Mouse (Mus musculus): ENCODE results near the gene Odf2. TPM values are rescaled to one million over a fixed set of nuclear protein-coding genes. Genes with fewer than 3 reads are reported as not detected.
A peak's percentile ranks its signal among the peaks of the same experiment; 100 is the strongest.

The Odf2 gene
- polyA plus RNA-seq, 1 experiment from 2014 or later: 21.8 TPM

DNA sequence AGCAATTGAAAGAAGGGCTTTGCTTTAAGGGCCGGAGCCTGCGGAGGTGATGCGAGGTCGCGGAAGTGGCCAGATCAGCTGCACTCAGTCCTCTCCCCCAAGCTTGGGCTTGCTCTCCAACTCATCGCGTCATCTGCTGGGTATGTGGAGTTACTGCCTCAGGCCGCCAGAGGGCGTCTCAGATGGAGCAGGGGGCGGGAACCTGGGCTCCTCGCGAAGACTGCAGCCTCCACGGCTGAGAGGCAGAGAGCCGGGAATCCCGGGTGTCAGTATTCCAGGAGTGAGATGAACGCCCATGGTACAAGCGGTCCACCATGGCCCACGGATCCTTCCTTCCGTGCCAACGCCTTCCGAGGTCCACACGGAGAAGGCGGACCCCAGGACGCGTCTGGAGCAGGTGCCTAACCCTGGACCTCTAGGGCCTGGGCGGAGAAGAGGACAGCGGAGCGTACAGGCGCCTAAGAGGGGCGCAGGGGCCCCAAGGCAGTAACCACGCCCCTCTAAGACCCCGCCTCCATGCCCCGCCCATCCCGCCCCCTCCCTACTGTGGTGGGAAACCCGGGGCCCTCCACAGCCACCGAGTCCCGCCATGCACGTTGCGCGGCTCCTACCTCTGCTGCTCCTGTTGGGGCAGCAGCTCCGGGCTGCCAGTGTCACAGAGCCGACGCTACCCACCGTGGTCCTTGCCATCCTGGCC is 19.9 kb upstream of the Odf2 start, which contains the start of gene Cercam:
TSS of gene Cercam (plus strand) at position 216 of the 697 bp plus-strand sequence.
- H3K9ac ChIP-seq (replicated peaks; ENCODE audit: low read depth): 0 out of 2 replicates have a peak within 1 kb of the TSS, but pooled peaks have one; percentile 34
- ATAC-seq: peak; percentile 95
- WGBS: under 1% methylated on average over 32 of the region's 44 CpGs
- DNase-seq (ENCODE audit: low spot score): peak; percentile 92
- no peaks in the 10 kb centered on the region for H3K27me3 ChIP-seq (replicated peaks; ENCODE audit: insufficient read depth, low read length)
- H3K4me3 ChIP-seq (ENCODE audit: low read depth, low read length): peak within 1 kb of the TSS; percentile 48
- H3K27ac ChIP-seq (ENCODE audit: low read length): no peak within 1 kb of the TSS
- H3K9me3 ChIP-seq (ENCODE audit: low read length): no peaks in the 10 kb centered on the region
- no peaks in the 10 kb centered on the region for H3K36me3 ChIP-seq (ENCODE audit: insufficient read depth, low read length)
- TF ChIP-seq EP300 (IDR thresholded peaks at IDR 0.05): no peak
- peak; percentile 94 for TF ChIP-seq CTCF (IDR thresholded peaks at IDR 0.05)
- no peaks in the 10 kb centered on the region for H3K4me1 ChIP-seq (ENCODE audit: insufficient read depth, low read depth, low read length)
- peak within 1 kb of the TSS; percentile 95 for H3K4me2 ChIP-seq (replicated peaks; ENCODE audit: low read depth, low read length)

DNA sequence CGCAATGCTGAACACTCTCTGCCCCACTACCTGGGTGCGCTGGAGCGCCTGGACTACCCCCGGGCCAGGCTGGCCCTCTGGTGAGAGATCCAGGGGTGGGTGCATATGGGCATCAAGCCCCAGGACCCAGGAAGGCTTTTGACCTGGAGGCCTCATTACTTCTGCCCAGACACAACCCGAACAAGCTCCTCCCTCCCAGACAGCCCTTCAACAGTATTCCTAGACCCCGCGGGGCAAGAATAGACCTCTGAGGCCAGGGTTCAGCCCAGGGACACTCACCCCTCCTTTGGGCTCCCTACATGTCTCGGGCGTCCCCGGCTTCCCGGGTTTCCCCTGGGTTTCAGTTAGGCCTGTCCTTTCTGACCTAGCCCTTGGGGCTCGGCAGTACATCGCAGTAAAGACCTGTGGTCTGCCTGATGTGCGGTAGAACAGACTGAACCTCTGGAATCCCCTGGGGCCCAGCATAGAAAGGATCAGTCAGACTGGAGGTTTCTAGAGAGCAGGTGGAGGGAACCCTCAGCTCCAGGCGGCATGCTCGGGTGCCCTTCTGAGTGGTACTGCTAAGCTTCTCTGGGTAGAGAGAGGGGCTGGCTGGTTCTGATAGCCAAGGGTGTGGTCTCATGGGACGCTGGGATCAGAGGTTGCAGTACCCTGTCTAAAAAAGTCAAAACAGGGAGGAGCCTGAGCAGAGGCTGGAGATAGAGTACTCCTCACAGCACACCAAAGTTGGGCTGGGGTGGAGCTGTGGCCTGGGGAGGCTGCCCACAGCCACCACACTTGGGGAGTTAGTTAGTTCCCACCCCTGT is 19.2 kb upstream of the Odf2 start:
- H3K27ac ChIP-seq (ENCODE audit: low read length): no peak overlapping the region
- H3K36me3 ChIP-seq (ENCODE audit: insufficient read depth, low read length): no peaks in the 10 kb centered on the region
- 8% methylated on average over 17 of the region's 17 CpGs for WGBS
- H3K4me1 ChIP-seq (ENCODE audit: insufficient read depth, low read depth, low read length): no peaks in the 10 kb centered on the region
- H3K27me3 ChIP-seq (replicated peaks; ENCODE audit: insufficient read depth, low read length): no peaks in the 10 kb centered on the region
- ATAC-seq: peak; percentile 20
- peak overlapping the region; percentile 95 for H3K4me2 ChIP-seq (replicated peaks; ENCODE audit: low read depth, low read length)
- DNase-seq (ENCODE audit: low spot score): peak; percentile 17
- peak overlapping the region; percentile 48 for H3K4me3 ChIP-seq (ENCODE audit: low read depth, low read length)
- 0 out of 2 replicates have a peak overlapping the region, but pooled peaks have one; percentile 34 for H3K9ac ChIP-seq (replicated peaks; ENCODE audit: low read depth)
- H3K9me3 ChIP-seq (ENCODE audit: low read length): no peaks in the 10 kb centered on the region
- TF ChIP-seq CTCF (IDR thresholded peaks at IDR 0.05) (no peak), EP300 (IDR thresholded peaks at IDR 0.05) (no peak)

GRCm38 (mm10) chr2:29872581-29873295 is 16.3 kb upstream of the Odf2 start:
- Histone ChIP-seq H3K4me3 (ENCODE audit: low read depth, low read length) (no peak overlapping the region), H3K36me3 (ENCODE audit: insufficient read depth, low read length) (no peaks in the 10 kb centered on the region), H3K4me2 (replicated peaks; ENCODE audit: low read depth, low read length) (no peak overlapping the region), H3K27me3 (replicated peaks; ENCODE audit: insufficient read depth, low read length) (no peaks in the 10 kb centered on the region), H3K27ac (ENCODE audit: low read length) (no peak overlapping the region), H3K9ac (replicated peaks; ENCODE audit: low read depth) (no peak overlapping the region), H3K9me3 (ENCODE audit: low read length) (no peaks in the 10 kb centered on the region), H3K4me1 (ENCODE audit: insufficient read depth, low read depth, low read length) (no peaks in the 10 kb centered on the region)
- 88% methylated on average over 10 of the region's 10 CpGs for WGBS
- no peak for DNase-seq (ENCODE audit: low spot score)
- no peak for TF ChIP-seq CTCF (IDR thresholded peaks at IDR 0.05)
- no peak for TF ChIP-seq EP300 (IDR thresholded peaks at IDR 0.05)
- ATAC-seq: no peak

DNA sequence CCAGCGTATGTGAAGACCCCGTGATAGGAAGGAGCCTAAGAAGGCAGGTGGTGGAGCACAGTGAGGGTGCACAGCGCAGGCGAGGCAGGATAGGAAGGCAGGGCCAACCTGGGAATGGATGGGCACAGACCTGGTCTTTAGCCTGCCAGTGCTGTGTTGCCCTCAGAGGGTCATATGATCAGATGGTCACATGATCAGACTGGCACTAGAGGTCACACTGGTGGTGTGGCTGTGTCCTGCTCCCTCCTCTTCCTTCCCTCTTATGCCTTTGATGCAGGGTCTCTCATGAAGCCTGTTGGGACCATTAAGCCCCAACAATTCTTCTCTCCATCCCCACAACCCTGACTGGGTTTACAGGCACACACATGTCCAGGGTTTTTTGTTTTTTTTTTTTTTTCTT is 15.2 kb upstream of the Odf2 start:
- no peak for DNase-seq (ENCODE audit: low spot score)
- H3K9ac ChIP-seq (replicated peaks; ENCODE audit: low read depth): no peak overlapping the region
- 76% methylated on average over 4 of the region's 4 CpGs for WGBS
- no peak overlapping the region for H3K4me3 ChIP-seq (ENCODE audit: low read depth, low read length)
- H3K36me3 ChIP-seq (ENCODE audit: insufficient read depth, low read length): no peaks in the 10 kb centered on the region
- no peak for TF ChIP-seq CTCF (IDR thresholded peaks at IDR 0.05)
- TF ChIP-seq EP300 (IDR thresholded peaks at IDR 0.05): no peak
- H3K9me3 ChIP-seq (ENCODE audit: low read length): no peaks in the 10 kb centered on the region
- H3K4me1 ChIP-seq (ENCODE audit: insufficient read depth, low read depth, low read length): no peaks in the 10 kb centered on the region
- H3K27ac ChIP-seq (ENCODE audit: low read length): no peak overlapping the region
- H3K4me2 ChIP-seq (replicated peaks; ENCODE audit: low read depth, low read length): no peak overlapping the region
- no peaks in the 10 kb centered on the region for H3K27me3 ChIP-seq (replicated peaks; ENCODE audit: insufficient read depth, low read length)
- no peak for ATAC-seq

GRCm38 (mm10) chr2:29878061-29878460 is 11.0 kb upstream of the Odf2 start:
- no peak for ATAC-seq
- Histone ChIP-seq H3K27me3 (replicated peaks; ENCODE audit: insufficient read depth, low read length) (no peaks in the 10 kb centered on the region), H3K4me2 (replicated peaks; ENCODE audit: low read depth, low read length) (no peak overlapping the region), H3K4me3 (ENCODE audit: low read depth, low read length) (no peak overlapping the region), H3K36me3 (ENCODE audit: insufficient read depth, low read length) (no peaks in the 10 kb centered on the region), H3K9me3 (ENCODE audit: low read length) (no peaks in the 10 kb centered on the region), H3K9ac (replicated peaks; ENCODE audit: low read depth) (no peak overlapping the region), H3K27ac (ENCODE audit: low read length) (no peak overlapping the region), H3K4me1 (ENCODE audit: insufficient read depth, low read depth, low read length) (no peaks in the 10 kb centered on the region)
- TF ChIP-seq CTCF (IDR thresholded peaks at IDR 0.05) (no peak), EP300 (IDR thresholded peaks at IDR 0.05) (no peak)
- WGBS: 75% methylated on average over 4 of the region's 4 CpGs
- no peak for DNase-seq (ENCODE audit: low spot score)

DNA sequence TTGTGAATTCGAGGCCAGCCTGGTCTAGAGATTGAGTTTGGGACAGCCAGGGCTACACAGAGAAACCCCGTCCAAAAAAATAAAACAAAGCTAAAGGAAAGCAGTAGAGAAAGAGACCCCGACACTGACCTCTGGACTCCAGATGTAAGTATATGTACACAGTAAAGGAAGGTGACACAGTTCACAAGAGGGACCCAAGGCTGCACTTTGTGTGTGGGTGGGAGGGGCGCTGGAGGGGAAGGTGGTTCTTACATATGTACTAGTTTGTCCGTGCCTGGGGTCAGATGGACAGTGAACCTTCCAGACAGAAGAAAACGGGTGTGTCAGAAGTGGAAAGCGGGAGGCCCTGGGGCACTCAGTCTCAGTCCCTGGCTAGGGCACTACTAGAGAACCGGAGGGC is 9.8 kb upstream of the Odf2 start:
- Histone ChIP-seq H3K27ac (ENCODE audit: low read length) (no peak overlapping the region), H3K4me1 (ENCODE audit: insufficient read depth, low read depth, low read length) (no peaks in the 10 kb centered on the region), H3K4me2 (replicated peaks; ENCODE audit: low read depth, low read length) (no peak overlapping the region), H3K4me3 (ENCODE audit: low read depth, low read length) (no peak overlapping the region), H3K9ac (replicated peaks; ENCODE audit: low read depth) (no peak overlapping the region), H3K36me3 (ENCODE audit: insufficient read depth, low read length) (no peaks in the 10 kb centered on the region), H3K27me3 (replicated peaks; ENCODE audit: insufficient read depth, low read length) (no peaks in the 10 kb centered on the region), H3K9me3 (ENCODE audit: low read length) (no peaks in the 10 kb centered on the region)
- DNase-seq (ENCODE audit: low spot score): no peak
- WGBS: 70% methylated on average over 8 of the region's 8 CpGs
- no peak for ATAC-seq
- TF ChIP-seq EP300 (IDR thresholded peaks at IDR 0.05) (no peak), CTCF (IDR thresholded peaks at IDR 0.05) (no peak)
